Mouse (Mus musculus): ENCODE measurements around the gene B3gnt3. TPM values are rescaled to one million over a fixed set of nuclear protein-coding genes. Genes with fewer than 3 reads are reported as not detected.
A peak's percentile ranks its signal among the peaks of the same experiment; 100 is the strongest.
"Not testable (repeated sequence)": the region's sequence is repeated elsewhere in the genome, so short reads cannot be mapped to it uniquely, and the experiment has no call there.

Gene B3gnt3
- polyA plus RNA-seq (2012; rRNA removed): 69.3 and 160 TPM in 2 replicates

- whole genome bisulfite sequencing: 3% methylated on average over 34 of the region's 34 CpGs
- peak; percentile 90 for DNase-seq (ENCODE audit: low read depth, low spot score)
Measured at GRCm38 (mm10) chr8:71701414-71702086, at the start of gene B3gnt3. B3gnt3 (minus strand) TSS chr8:71701789.

GRCm38 (mm10) chr8:71749321-71750075, 47.9 kb upstream of the B3gnt3 start:
- 86% methylated on average over 6 of the region's 6 CpGs for WGBS
- not testable (repeated sequence) for DNase-seq (ENCODE audit: low read depth, low spot score)

DNA sequence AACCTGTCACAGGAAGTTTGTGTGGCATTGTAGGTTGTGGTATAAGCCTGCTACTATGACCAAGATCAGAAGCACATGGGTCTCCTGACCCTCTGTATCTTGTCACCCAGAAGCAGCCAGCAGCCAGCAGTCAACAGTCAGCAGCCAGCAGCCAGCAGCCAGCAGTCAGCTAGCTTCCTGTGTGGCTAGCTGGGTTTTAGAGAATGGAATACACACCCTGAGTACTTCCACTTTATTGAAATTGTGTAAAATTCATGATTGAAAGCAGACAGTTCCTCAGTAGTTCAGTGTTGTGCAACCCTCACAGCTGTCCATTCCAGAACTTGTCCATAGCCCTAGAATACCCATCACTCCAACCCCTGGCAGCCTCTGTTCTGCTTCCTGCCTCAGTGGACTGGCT, 45.5 kb upstream of the B3gnt3 start:
- DNase-seq (ENCODE audit: low read depth, low spot score): not testable (repeated sequence)

- DNase-seq (ENCODE audit: low read depth, low spot score): no peak
- 75% methylated on average over 1 of the region's 1 CpGs for WGBS
Measured at GRCm38 (mm10) chr8:71745322-71745721, 43.7 kb upstream of the B3gnt3 start.

- 61% methylated on average over 2 of the region's 2 CpGs for WGBS
- DNase-seq (ENCODE audit: low read depth, low spot score): no peak
Measured at GRCm38 (mm10) chr8:71742783-71743182, 41.2 kb upstream of the B3gnt3 start.

DNA sequence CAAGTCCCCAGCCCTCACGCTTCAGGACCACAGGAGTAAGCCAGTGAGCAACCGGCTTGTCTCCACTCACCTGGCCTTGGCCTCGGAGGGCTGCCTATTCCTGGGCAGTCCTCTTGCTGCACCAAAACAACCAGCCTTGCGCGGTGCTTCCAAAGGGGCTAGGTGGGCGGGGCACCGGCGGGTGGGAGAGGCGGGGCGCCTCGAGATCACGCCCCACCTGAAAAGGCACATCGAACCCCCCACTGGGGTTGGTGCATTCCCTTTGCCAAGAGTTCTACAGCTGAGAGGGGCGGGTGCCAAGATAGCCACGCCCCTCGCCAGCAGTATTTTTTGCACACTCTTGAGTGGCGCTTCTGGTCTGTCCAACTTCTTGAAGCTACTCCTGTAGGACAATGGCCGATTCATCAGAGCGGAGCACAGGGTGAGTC, 40.1 kb upstream of the B3gnt3 start:
- DNase-seq (ENCODE audit: low read depth, low spot score): no peak
- 10% methylated on average over 19 of the region's 19 CpGs for WGBS

DNA sequence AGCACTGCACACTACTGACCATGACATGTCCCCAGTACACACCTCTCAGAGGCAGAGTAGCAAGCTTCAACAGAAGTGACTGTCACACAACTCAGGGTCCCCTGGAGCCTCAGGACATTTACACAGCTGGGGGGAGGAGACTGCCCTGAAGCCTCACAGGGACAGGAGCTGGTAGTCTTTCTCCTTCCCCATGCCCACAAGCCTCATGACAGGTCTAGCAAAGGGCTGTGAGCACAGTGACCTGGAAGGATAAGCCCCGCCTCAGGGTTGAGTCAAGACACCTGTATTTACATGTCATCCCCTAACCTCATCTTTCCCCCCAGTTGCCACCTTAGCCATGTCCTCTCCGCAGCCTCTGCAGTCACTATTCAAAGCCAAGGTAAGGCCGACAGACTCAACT, 39.6 kb upstream of the B3gnt3 start:
- 52% methylated on average over 3 of the region's 3 CpGs for WGBS
- DNase-seq (ENCODE audit: low read depth, low spot score): no peak

DNA sequence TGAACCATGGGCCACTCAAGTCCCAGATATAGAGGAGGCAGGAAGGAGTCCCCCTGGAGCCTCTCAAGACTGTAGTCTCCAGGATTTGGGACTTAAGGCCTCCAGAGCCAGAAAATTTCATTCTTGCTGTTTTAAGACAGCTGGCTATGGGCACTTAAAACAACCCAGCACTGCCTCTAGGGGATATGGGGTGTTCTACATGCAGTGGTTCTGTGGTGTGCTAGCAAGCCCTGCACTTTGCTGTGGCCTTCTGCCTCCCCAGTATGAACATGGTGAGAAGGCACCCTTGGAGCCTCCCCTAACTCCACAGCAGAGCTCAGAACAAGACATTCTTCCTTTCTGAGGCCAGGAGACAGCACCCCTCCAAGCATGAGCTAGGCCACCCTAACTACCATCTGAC, 36.7 kb upstream of the B3gnt3 start:
- not testable (repeated sequence) for DNase-seq (ENCODE audit: low read depth, low spot score)

- 39% methylated on average over 3 of the region's 3 CpGs for WGBS
- no peak for DNase-seq (ENCODE audit: low read depth, low spot score)
Measured at GRCm38 (mm10) chr8:71731652-71732230, 30.2 kb upstream of the B3gnt3 start.

DNA sequence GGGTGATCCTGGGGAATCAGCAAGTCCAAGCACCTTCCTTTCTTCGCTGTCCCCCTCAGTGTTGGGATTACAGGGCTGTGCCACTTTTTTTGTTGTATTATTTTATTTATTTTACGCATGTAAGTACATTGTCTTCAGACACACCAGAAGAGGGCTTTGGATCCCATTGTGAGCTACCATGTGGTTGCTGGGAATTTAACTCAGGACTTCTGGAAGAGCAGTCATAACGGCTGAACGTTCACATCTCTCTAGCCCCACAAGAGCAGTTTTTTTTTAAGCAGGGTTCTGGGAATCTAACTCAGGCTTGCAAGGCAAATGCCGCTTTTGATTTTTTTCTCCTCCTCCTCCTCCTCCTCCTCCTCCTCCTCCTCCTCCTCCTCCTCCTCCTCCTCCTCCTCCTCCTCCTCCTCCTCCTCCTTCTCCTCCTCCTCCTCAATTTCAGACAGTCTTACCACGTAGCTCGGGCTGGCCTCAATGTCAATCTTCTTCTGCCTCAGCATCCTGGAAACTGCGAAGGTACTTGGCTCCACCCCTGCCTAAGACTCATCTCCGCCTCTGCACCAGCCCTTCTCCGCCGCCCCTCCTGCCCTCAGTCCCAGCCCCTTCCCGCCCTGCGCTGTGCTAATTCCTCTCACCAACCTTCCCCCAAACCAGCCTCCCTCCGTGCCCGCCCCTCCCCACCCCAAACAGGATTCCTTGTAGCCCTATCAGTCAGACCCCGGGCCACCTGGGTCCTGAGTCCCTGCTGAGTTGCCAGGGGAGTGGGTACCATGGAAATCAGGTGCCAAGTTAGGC, 27.4 kb upstream of the B3gnt3 start:
- no peak for DNase-seq (ENCODE audit: low read depth, low spot score)
- 6% methylated on average over 16 of the region's 16 CpGs for WGBS

GRCm38 (mm10) chr8:71728240-71728785, 26.7 kb upstream of the B3gnt3 start:
- 6% methylated on average over 21 of the region's 21 CpGs for whole genome bisulfite sequencing

DNA sequence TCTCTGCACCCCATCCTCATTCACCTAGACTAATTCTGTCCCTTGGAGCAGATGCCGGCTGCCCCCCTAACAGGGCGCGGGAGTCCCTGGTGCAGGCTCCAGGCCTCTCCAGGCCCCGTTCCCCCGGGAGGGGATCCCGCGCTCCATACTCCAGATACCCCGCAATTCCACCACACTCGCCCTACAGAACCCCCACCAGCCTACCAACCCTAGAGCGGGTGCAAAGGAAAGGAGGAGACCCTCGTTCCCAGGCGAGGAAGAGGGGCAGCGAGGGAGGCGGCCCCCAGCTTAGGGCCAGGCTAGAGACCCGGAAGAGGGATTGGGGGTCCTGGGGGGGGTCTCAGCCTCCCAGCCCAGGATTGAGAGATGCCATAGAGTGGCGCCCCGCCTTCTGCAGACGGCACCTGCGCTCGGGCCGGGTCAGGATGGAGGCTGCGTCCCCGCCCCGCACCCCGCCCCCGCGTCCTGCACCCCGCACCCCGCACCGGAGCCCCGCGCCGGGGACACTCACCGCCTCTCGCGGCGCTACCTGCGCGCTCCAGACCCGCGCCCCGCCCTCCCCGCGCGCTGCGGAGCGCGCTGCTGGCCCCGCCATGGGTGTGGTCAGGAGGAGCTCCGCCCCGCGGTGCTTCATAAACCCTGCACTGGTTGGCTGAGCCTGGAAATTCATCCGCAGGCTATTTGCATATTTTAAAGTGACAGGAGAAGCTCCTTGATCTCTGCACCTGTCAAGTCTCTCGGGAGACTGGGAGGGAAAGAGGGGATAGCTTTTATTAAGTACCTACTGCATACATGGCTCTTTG, 23.7 kb upstream of the B3gnt3 start, which contains the start of gene Fcho1:
Fcho1 (minus strand) TSS at position 595 of the 803 bp plus-strand sequence.
- peak; percentile 43 for DNase-seq (ENCODE audit: low read depth, low spot score)
- WGBS: under 1% methylated on average over 48 of the region's 54 CpGs

More at GRCm38 (mm10) chr8:71728240-71728785, 26.7 kb upstream of the B3gnt3 start:
- no peak for DNase-seq (ENCODE audit: low read depth, low spot score)

DNA sequence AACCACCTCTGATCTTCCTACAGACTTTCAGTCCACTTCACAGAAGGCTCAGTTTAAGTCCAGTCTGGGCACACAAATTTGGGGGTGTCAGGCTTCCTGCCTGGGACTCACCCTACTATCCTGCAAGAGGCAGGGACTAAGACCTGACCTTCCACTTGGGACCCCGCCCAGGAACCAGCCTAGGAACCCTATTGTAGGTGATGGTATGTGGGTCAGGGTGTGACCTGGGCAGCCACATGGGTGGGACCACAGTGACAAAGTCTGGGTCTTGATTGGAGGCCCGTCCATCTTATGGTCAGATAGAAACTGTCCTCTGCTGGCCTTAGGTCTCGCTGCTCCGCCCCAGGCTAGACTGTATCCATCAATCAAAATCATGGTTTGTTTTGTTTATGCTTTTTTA, 22.8 kb upstream of the B3gnt3 start:
- DNase-seq (ENCODE audit: low read depth, low spot score): peak; percentile 18
- 45% methylated on average over 4 of the region's 4 CpGs for WGBS

DNA sequence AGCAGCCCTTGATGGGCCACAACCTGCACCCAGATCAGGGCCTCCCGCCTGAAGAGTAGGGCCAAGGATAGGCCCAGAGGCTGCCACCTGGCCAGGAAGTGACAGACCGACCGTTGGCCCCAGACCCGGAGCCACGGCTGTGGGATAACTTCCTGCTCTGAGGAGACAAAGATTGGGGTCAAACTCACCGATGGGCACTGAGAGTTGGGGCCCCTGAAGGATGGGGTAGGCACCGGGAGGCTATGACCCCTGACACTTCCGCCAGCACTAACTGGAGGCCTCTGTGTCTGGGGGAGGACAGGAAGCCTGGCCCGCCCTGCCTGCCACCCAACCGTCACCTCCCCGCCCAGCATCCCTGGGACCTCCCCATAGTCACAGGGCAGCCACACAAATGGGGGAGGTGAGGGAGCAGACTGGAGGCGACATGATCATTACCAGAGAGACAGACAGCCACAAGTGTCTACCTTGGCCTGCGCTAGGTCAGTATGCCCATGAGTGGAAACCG, 21.5 kb upstream of the B3gnt3 start:
- no peak for DNase-seq (ENCODE audit: low read depth, low spot score)
- 48% methylated on average over 14 of the region's 14 CpGs for WGBS

DNA sequence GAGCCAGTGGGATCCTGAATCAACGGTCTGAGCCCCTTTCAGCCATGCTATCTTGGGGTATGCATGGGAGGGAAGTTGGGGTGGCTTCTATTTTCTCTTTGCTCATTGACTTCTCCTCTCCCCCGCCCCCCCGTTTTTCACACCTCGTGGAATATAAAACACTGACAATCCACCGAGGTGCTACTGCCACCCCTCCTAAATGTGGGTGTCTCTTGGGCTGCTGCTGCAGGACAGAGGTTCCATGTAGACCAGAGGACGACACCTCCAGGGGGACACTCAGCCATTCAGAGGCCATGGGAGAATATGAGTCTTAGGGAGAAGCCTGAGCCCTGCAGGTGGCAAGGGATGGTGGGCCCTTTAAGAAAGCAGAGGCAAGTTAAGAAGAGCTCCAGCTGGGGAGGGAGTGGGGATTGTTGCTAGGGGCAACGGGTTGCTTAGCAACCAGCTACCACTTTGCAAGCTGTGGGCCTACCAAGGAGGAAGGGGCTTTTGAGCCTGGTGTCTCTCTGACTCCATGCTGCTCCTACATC, 18.4 kb upstream of the B3gnt3 start:
- WGBS: 63% methylated on average over 7 of the region's 7 CpGs
- no peak for DNase-seq (ENCODE audit: low read depth, low spot score)

GRCm38 (mm10) chr8:71719218-71719617, 17.6 kb upstream of the B3gnt3 start:
- no peak for DNase-seq (ENCODE audit: low read depth, low spot score)
- WGBS: 41% methylated on average over 4 of the region's 4 CpGs

DNA sequence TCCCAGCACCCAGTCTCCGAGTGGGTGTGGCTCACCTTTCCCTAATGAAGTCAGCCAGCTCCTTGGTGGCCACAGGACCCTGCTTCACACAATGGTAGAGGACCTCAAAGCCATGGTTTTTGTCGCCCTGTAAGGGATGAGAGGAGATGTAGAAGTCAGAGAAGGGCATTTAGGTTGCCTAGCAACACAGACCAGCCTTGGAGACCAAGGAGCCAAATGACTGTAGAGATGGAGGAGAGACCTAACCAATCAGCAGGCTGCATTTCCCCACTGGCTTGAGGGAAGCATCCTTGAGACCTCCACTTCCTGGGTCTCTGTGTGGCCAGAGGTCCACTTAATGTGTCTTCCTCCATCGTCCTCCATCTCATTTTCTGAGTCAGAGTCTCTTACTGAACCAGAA, 16.7 kb upstream of the B3gnt3 start:
- no peak for DNase-seq (ENCODE audit: low read depth, low spot score)
- 47% methylated on average over 3 of the region's 3 CpGs for WGBS

GRCm38 (mm10) chr8:71717096-71717495, 15.5 kb upstream of the B3gnt3 start:
- no peak for DNase-seq (ENCODE audit: low read depth, low spot score)
- 64% methylated on average over 12 of the region's 12 CpGs for whole genome bisulfite sequencing
